11 mouse cellular contexts compared by ENCODE assay signal in the genomic region with DNA sequence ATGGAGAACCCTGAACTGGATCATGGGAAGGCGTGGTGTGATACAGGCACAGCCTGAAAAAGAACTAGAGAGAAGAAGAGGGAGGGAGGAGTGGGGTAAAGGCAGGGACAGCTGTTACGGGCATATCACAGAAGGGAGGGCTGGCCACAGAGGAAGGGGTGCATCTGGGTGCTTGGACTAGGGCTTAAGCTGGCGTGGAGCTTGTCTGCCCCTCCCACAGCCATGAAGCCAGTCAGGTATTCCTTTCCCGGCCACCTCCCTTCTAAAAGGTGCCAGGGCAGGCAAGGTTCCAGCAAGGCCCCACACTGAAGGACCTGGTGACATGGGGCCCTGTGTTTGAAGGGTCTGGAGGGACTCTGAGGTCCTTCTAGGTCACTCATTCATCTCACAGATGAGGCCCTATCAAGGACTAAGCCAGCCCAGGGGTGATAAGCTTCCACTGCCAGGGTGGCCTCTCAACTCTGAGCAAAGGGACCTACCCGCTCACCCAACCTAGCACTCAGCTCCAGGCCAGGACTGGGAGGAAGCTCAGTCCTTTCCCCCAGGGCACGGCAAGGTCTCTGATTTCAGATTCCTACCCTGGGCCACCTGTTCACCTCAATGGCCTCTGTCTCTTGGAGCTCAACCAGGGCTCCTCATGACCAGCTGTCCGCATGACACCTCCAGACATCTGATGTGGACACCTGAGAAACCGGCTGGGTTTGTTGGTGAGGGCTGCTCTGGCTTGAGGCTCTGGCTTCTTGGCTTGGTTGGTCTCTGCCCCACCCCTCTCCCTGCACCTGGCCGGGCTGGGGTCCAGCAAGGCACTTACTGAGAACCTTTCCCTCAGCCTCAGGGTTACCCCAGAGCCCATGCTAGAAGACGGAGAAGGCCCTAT. TPM values are rescaled to one million over a fixed set of nuclear protein-coding genes. Genes with fewer than 3 reads are reported as not detected.
DNase-seq lines count a peak whose midpoint lies in the region; ATAC-seq and TF ChIP-seq lines count a peak whose summit lies in the region.
"Had no signal": no experiment of that assay in that cellular context is flagged by ENCODE, and none has a peak within 500 bp of the region (broad histone marks: within the 10 kb centered on the region; RNA-seq: fewer than 3 reads in every experiment).

No protein-coding gene starts in this region.

- H3K79me2 ChIP-seq in heart, adult 2 months (replicated peaks; ENCODE audit: control insufficient read depth, insufficient read depth, low read length) = 0 out of 2 replicates have a peak, but pooled peaks cover 2% of the 10 kb centered on the region

- no peak for TF ChIP-seq POLR2A in heart, adult 2 months (IDR thresholded peaks at IDR 0.05; ENCODE audit: insufficient read depth, low read depth, low read length)

- H3K4me3 ChIP-seq in heart, adult 2 months = no peak overlapping the region
- H3K4me3 ChIP-seq in heart, embryonic 16.5 days (ENCODE audit: low read length) = no peak overlapping the region
- H3K4me3 ChIP-seq: limb, embryonic 12.5 days had no signal

- H3K27me3 ChIP-seq in heart, adult 2 months (ENCODE audit: control insufficient read depth, insufficient read depth, low read length) = no peaks in the 10 kb centered on the region
- H3K27me3 ChIP-seq in heart, embryonic 16.5 days (ENCODE audit: control insufficient read depth, insufficient read depth, low read length) = no peaks in the 10 kb centered on the region
- H3K27me3 ChIP-seq: limb, embryonic 12.5 days had no signal

- no peak for TF ChIP-seq EP300 in heart, adult 2 months (IDR thresholded peaks at IDR 0.05; ENCODE audit: insufficient read depth, low read depth, low read length)

- no peak for DNase-seq in heart, adult 2 months
- DNase-seq in heart, adult 18-20 months = no peak
- peak; percentile 64 for DNase-seq in cerebellum, adult 11 months
- DNase-seq in cerebellum, postnatal 36 days = peak; percentile 60 to 62
- no peak for DNase-seq in thymus, postnatal 4 days
- DNase-seq in layer of hippocampus, postnatal 10 days (ENCODE audit: low spot score in 2 of 2) = no peak
- DNase-seq: kidney, postnatal 4 days; thymus, adult 2 months had no signal

- no peak for TF ChIP-seq CTCF in heart, adult 2 months (IDR thresholded peaks at IDR 0.05)

- no peak overlapping the region for H3K9ac ChIP-seq in heart, adult 2 months (ENCODE audit: low read depth, low read length)
- no peak overlapping the region for H3K9ac ChIP-seq in heart, embryonic 16.5 days (ENCODE audit: low read length)
- H3K9ac ChIP-seq: limb, embryonic 12.5 days had no signal

- no peaks in the 10 kb centered on the region for H3K9me3 ChIP-seq in heart, embryonic 16.5 days (replicated peaks; ENCODE audit: control insufficient read depth, low read length)
- H3K9me3 ChIP-seq: limb, embryonic 12.5 days had no signal

- H3K36me3 ChIP-seq in heart, adult 2 months (ENCODE audit: control insufficient read depth, insufficient read depth, low read length) = no peaks in the 10 kb centered on the region
- no peaks in the 10 kb centered on the region for H3K36me3 ChIP-seq in heart, embryonic 16.5 days (ENCODE audit: control insufficient read depth, insufficient read depth)
- H3K36me3 ChIP-seq: limb, embryonic 12.5 days had no signal

- 67% methylated on average over 10 of the region's 10 CpGs for WGBS in heart, adult 2 months
- 54% methylated on average over 10 of the region's 10 CpGs for WGBS in heart, embryonic 16.5 days

- intact Hi-C loops in heart, adult 2 months (cut with DNase I) = no loop called here

- H3K4me2 ChIP-seq in heart, embryonic 16.5 days (ENCODE audit: low read depth, low read length) = no peak overlapping the region
- H3K4me2 ChIP-seq: limb, embryonic 12.5 days had no signal

- ATAC-seq in heart, embryonic 16.5 days (replicated peaks; ENCODE audit: extremely low read depth, insufficient read depth, low FRiP score) = peak; percentile 44
- ATAC-seq in erythroblast, adult 5-6 weeks (replicated peaks; ENCODE audit: low FRiP score, poor library complexity, severe bottlenecking) = no peak

- H3K4me1 ChIP-seq in heart, adult 2 months (ENCODE audit: control insufficient read depth, insufficient read depth, low read length) = peaks cover 16% of the 10 kb centered on the region
- peaks cover 28% of the 10 kb centered on the region for H3K4me1 ChIP-seq in heart, embryonic 16.5 days (ENCODE audit: control insufficient read depth, insufficient read depth, low read length)

- peak overlapping the region; percentile 49 for H3K27ac ChIP-seq in heart, adult 2 months
- H3K27ac ChIP-seq in heart, embryonic 16.5 days (ENCODE audit: low read length) = no peak overlapping the region
- H3K27ac ChIP-seq: limb, embryonic 12.5 days had no signal

RNA-seq across cellular contexts. Expression of a gene that starts 45.1 kb away (rescaled TPM):
- total RNA-seq in heart, adult 2 months (2021) = 10 to 100 TPM; 18.6 to 19.9 TPM
- polyA plus RNA-seq in heart, adult 2 months (2012; rRNA removed) = 22.5 and 23.6 TPM in 2 replicates
- total RNA-seq in heart, adult 18-20 months (2021) = 10 to 100 TPM; 16.8 to 17.0 TPM
- polyA plus RNA-seq in heart, embryonic 16.5 days (2015; fragmentation: Nextera tagmentation; extraction: Ambion mirVana) = 5.4 and 7.9 TPM in 2 replicates
- 6.3 and 7.9 TPM in 2 replicates for total RNA-seq in erythroblast, adult 5-6 weeks (2015; ENCODE audit: low replicate concordance)
- 1.4 and 2.9 TPM in 2 replicates for total RNA-seq in erythroblast, adult 5-6 weeks (2017; ENCODE audit: low replicate concordance)
- 10 to 100 TPM; 16.9 TPM for total RNA-seq in layer of hippocampus, postnatal 10 days (2021)

Comparison
In these comparisons a context has a peak if more than half of its experiments do, and no peak if none do; other contexts are left out.
1. DNase-seq: peak in cerebellum, adult 11 months (single experiment) and cerebellum, postnatal 36 days (2 of 2); none in heart, adult 2 months (0 of 2), heart, adult 18-20 months (0 of 2), thymus, postnatal 4 days (single experiment) and layer of hippocampus, postnatal 10 days (0 of 2).